Mouse (Mus musculus): ENCODE measurements at regions not wholly inside any gene's neighbourhood (a gene's known extent, or its start where the extent isn't known, plus 50 kb on each side); places are given as distances from the start of the nearest gene placed in this dataset.

GRCm38 (mm10) chr3:35090496-35091133 is 440.4 kb downstream of the Sox2 start:
- 69% methylated on average over 5 of the region's 5 CpGs for WGBS
- H3K36me3 ChIP-seq (ENCODE audit: control insufficient read depth, insufficient read depth, low read length), result no peaks in the 10 kb centered on the region
- TF ChIP-seq POLR2A (IDR thresholded peaks at IDR 0.05; ENCODE audit: low read depth, low read length), result no peak
- TF ChIP-seq CTCF (IDR thresholded peaks at IDR 0.05; ENCODE audit: extremely low read depth, insufficient read depth, insufficient read length, insufficient replicate concordance), result no peak
- H3K4me1 ChIP-seq (ENCODE audit: control insufficient read depth, insufficient read depth, insufficient read length), result no peaks in the 10 kb centered on the region
- H3K4me3 ChIP-seq (ENCODE audit: extremely low read depth, insufficient read depth, insufficient read length), result no peak overlapping the region
- no peak overlapping the region for H3K27ac ChIP-seq (ENCODE audit: insufficient read depth, low read length)
- no peak for DNase-seq (ENCODE audit: low read depth in 1 of 2, low spot score in 2 of 2)
- H3K27me3 ChIP-seq (ENCODE audit: control insufficient read depth, insufficient read depth, low read length), result no peaks in the 10 kb centered on the region

GRCm38 (mm10) chr3:35093001-35093400 is 442.8 kb downstream of the Sox2 start:
- H3K36me3 ChIP-seq (ENCODE audit: control insufficient read depth, insufficient read depth, low read length), result no peaks in the 10 kb centered on the region
- H3K27ac ChIP-seq (ENCODE audit: insufficient read depth, low read length), result no peak overlapping the region
- no peaks in the 10 kb centered on the region for H3K4me1 ChIP-seq (ENCODE audit: control insufficient read depth, insufficient read depth, insufficient read length)
- H3K27me3 ChIP-seq (ENCODE audit: control insufficient read depth, insufficient read depth, low read length), result no peaks in the 10 kb centered on the region
- no peak overlapping the region for H3K4me3 ChIP-seq (ENCODE audit: extremely low read depth, insufficient read depth, insufficient read length)
- WGBS, result 93% methylated on average over 9 of the region's 9 CpGs
- DNase-seq (ENCODE audit: low read depth in 1 of 2, low spot score in 2 of 2), result no peak
- TF ChIP-seq CTCF (IDR thresholded peaks at IDR 0.05; ENCODE audit: extremely low read depth, insufficient read depth, insufficient read length, insufficient replicate concordance), result no peak
- TF ChIP-seq POLR2A (IDR thresholded peaks at IDR 0.05; ENCODE audit: low read depth, low read length), result no peak

DNA sequence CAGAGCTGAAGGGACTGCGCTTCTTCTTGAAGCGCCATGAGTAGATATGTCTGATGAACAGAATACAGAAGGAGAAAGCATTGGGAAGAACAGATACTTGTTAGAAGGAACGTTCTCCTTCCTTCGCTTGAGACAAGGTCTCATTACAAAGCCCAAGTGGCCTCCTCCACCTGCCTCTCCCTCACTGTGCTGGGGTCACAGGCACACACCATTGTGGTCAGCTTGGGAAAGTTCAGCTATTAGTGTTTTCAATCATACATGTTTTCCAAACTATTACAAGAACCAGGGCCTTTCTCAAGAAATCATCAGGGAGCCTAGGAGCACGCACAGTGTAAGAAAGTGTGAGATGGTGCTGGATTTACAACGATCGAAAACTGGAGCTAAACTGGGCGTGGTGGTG is 445.0 kb downstream of the Sox2 start:
- Histone ChIP-seq H3K4me1 (ENCODE audit: control insufficient read depth, insufficient read depth, insufficient read length) (no peaks in the 10 kb centered on the region), H3K36me3 (ENCODE audit: control insufficient read depth, insufficient read depth, low read length) (no peaks in the 10 kb centered on the region), H3K27ac (ENCODE audit: insufficient read depth, low read length) (no peak overlapping the region), H3K4me3 (ENCODE audit: extremely low read depth, insufficient read depth, insufficient read length) (no peak overlapping the region), H3K27me3 (ENCODE audit: control insufficient read depth, insufficient read depth, low read length) (no peaks in the 10 kb centered on the region)
- 93% methylated on average over 8 of the region's 8 CpGs for WGBS
- TF ChIP-seq POLR2A (IDR thresholded peaks at IDR 0.05; ENCODE audit: low read depth, low read length), result no peak
- no peak for TF ChIP-seq CTCF (IDR thresholded peaks at IDR 0.05; ENCODE audit: extremely low read depth, insufficient read depth, insufficient read length, insufficient replicate concordance)
- no peak for DNase-seq (ENCODE audit: low read depth in 1 of 2, low spot score in 2 of 2)

DNA sequence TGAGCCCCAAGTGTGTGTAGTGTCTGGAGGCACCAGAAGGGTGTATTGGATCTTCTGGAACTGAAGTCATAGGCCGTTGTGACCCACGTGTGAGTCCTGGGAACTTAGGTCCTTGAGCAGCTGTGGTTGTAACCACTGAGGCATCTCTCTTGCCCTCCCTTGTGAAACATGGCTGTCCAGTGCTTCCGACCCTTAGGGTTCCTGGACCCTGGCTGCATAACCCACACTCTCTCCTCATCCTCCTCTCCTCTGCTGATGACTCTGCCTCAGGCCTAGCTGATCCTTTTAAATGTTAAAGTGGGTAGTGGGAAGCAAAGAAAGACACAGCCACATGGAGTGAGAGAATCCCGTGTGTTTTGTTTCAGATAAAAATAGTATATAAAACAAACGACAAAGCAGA is 446.2 kb downstream of the Sox2 start:
- 83% methylated on average over 5 of the region's 5 CpGs for WGBS
- Histone ChIP-seq H3K27me3 (ENCODE audit: control insufficient read depth, insufficient read depth, low read length) (no peaks in the 10 kb centered on the region), H3K36me3 (ENCODE audit: control insufficient read depth, insufficient read depth, low read length) (no peaks in the 10 kb centered on the region), H3K4me1 (ENCODE audit: control insufficient read depth, insufficient read depth, insufficient read length) (no peaks in the 10 kb centered on the region), H3K27ac (ENCODE audit: insufficient read depth, low read length) (no peak overlapping the region), H3K4me3 (ENCODE audit: extremely low read depth, insufficient read depth, insufficient read length) (no peak overlapping the region)
- TF ChIP-seq POLR2A (IDR thresholded peaks at IDR 0.05; ENCODE audit: low read depth, low read length) (no peak), CTCF (IDR thresholded peaks at IDR 0.05; ENCODE audit: extremely low read depth, insufficient read depth, insufficient read length, insufficient replicate concordance) (no peak)
- no peak for DNase-seq (ENCODE audit: low read depth in 1 of 2, low spot score in 2 of 2)

DNA sequence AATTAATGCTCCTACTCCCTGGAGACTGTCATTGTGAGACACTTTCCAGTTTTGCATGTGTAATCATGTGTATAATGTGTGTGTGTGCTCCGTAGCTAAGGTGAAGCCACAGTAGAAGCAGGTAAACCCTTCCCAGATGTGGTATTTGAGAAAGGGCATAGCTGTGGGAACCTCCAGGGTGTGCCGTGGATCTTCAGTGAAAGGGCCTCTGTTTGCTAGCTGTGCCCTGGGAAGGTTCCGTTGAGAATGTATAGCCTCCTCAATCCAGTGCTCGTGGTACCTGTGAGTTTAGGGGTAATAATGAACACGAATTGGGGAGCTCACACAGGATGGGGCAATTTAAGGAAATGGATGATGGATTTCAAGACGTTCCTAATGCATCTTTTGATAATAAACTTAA is 447.6 kb downstream of the Sox2 start:
- DNase-seq (ENCODE audit: low read depth in 1 of 2, low spot score in 2 of 2), result no peak
- no peaks in the 10 kb centered on the region for H3K27me3 ChIP-seq (ENCODE audit: control insufficient read depth, insufficient read depth, low read length)
- 76% methylated on average over 6 of the region's 6 CpGs for WGBS
- TF ChIP-seq CTCF (IDR thresholded peaks at IDR 0.05; ENCODE audit: extremely low read depth, insufficient read depth, insufficient read length, insufficient replicate concordance) (no peak), POLR2A (IDR thresholded peaks at IDR 0.05; ENCODE audit: low read depth, low read length) (no peak)
- no peak overlapping the region for H3K27ac ChIP-seq (ENCODE audit: insufficient read depth, low read length)
- no peaks in the 10 kb centered on the region for H3K36me3 ChIP-seq (ENCODE audit: control insufficient read depth, insufficient read depth, low read length)
- H3K4me1 ChIP-seq (ENCODE audit: control insufficient read depth, insufficient read depth, insufficient read length), result no peaks in the 10 kb centered on the region
- no peak overlapping the region for H3K4me3 ChIP-seq (ENCODE audit: extremely low read depth, insufficient read depth, insufficient read length)

- WGBS, result 69% methylated on average over 3 of the region's 3 CpGs
- Histone ChIP-seq H3K27ac (ENCODE audit: insufficient read depth, low read length) (no peak overlapping the region), H3K4me1 (ENCODE audit: control insufficient read depth, insufficient read depth, insufficient read length) (no peaks in the 10 kb centered on the region), H3K4me3 (ENCODE audit: extremely low read depth, insufficient read depth, insufficient read length) (no peak overlapping the region), H3K27me3 (ENCODE audit: control insufficient read depth, insufficient read depth, low read length) (no peaks in the 10 kb centered on the region), H3K36me3 (ENCODE audit: control insufficient read depth, insufficient read depth, low read length) (no peaks in the 10 kb centered on the region)
- TF ChIP-seq CTCF (IDR thresholded peaks at IDR 0.05; ENCODE audit: extremely low read depth, insufficient read depth, insufficient read length, insufficient replicate concordance), result no peak
- no peak for TF ChIP-seq POLR2A (IDR thresholded peaks at IDR 0.05; ENCODE audit: low read depth, low read length)
- DNase-seq (ENCODE audit: low read depth in 1 of 2, low spot score in 2 of 2), result no peak
Observed at GRCm38 (mm10) chr3:35099226-35099625, 449.0 kb downstream of the Sox2 start.

- WGBS, result 89% methylated on average over 10 of the region's 10 CpGs
- no peak for TF ChIP-seq CTCF (IDR thresholded peaks at IDR 0.05; ENCODE audit: extremely low read depth, insufficient read depth, insufficient read length, insufficient replicate concordance)
- Histone ChIP-seq H3K4me3 (ENCODE audit: extremely low read depth, insufficient read depth, insufficient read length) (no peak overlapping the region), H3K4me1 (ENCODE audit: control insufficient read depth, insufficient read depth, insufficient read length) (no peaks in the 10 kb centered on the region), H3K27ac (ENCODE audit: insufficient read depth, low read length) (no peak overlapping the region), H3K27me3 (ENCODE audit: control insufficient read depth, insufficient read depth, low read length) (no peaks in the 10 kb centered on the region), H3K36me3 (ENCODE audit: control insufficient read depth, insufficient read depth, low read length) (no peaks in the 10 kb centered on the region)
- DNase-seq (ENCODE audit: low read depth in 1 of 2, low spot score in 2 of 2), result no peak
Observed at GRCm38 (mm10) chr3:35099876-35100420, 449.7 kb downstream of the Sox2 start.

All from spleen, adult 2 months (tissue).